In genomic region chr2:11602506-11603489, GRCm38 (mm10) we compare ENCODE assay signal across 8 mouse cellular contexts. TPM values are rescaled to one million over a fixed set of nuclear protein-coding genes. Genes with fewer than 3 reads are reported as not detected.
DNase-seq lines count a peak whose midpoint lies in the region; ATAC-seq lines count a peak whose summit lies in the region.

No protein-coding gene starts in this region.

- H3K9me3 ChIP-seq in hindbrain, embryonic 11.5 days (ENCODE audit: control insufficient read depth, low read length): no peaks in the 10 kb centered on the region

- peak overlapping the region; percentile 69 for H3K4me2 ChIP-seq in hindbrain, embryonic 11.5 days (replicated peaks; ENCODE audit: low read depth, low read length)

- peak overlapping the region; percentile 61; the same call in 1 of the 2 replicates for H3K27ac ChIP-seq in hindbrain, embryonic 11.5 days (ENCODE audit: low read depth, low read length)

- peak overlapping the region; percentile 97 for H3K9ac ChIP-seq in hindbrain, embryonic 11.5 days (ENCODE audit: low read depth, low read length)

- 1% methylated on average over 68 of the region's 78 CpGs for WGBS in hindbrain, embryonic 11.5 days

- no peaks in the 10 kb centered on the region for H3K27me3 ChIP-seq in hindbrain, embryonic 11.5 days (ENCODE audit: control insufficient read depth, insufficient read depth, low read length)

- H3K4me3 ChIP-seq in hindbrain, embryonic 11.5 days (ENCODE audit: low read depth, low read length): peak overlapping the region; percentile 92

- H3K36me3 ChIP-seq in hindbrain, embryonic 11.5 days (ENCODE audit: control insufficient read depth, insufficient read depth, low read length): peaks cover 4% of the 10 kb centered on the region; the same call in 1 of the 2 replicates

- peak; percentile 99 for ATAC-seq in hindbrain, embryonic 11.5 days (ENCODE audit: low FRiP score)

- peak; percentile 92 for DNase-seq in Muller cell, postnatal 12 days (ENCODE audit: inconsistent ontology term)
- DNase-seq in cerebellum, adult 9-11 months: peak; percentile 94
- peak; percentile 88 to 98 for DNase-seq in frontal cortex, adult 2 months (ENCODE audit: extremely low spot score in 1 of 2, low spot score in 1 of 2)
- peak; percentile 96 for DNase-seq in hindbrain, embryonic 11.5 days (ENCODE audit: low spot score)
- DNase-seq in layer of hippocampus, postnatal 10 days (ENCODE audit: low spot score in 2 of 2): peak; percentile 97 to 98
- peak; percentile 96 for DNase-seq in lung, postnatal 10 days
- peak; percentile 95 for DNase-seq in ovary, postnatal 36 days (ENCODE audit: low spot score)
- peak; percentile 98 for DNase-seq in thymus, postnatal 25 days

- H3K4me1 ChIP-seq in hindbrain, embryonic 11.5 days (replicated peaks; ENCODE audit: control insufficient read depth, insufficient read depth, low read length): no peaks in the 10 kb centered on the region

RNA-seq across cellular contexts. Expression of gene Rbm17, which starts 1.2 kb away (rescaled TPM):
- 103 and 109 TPM in 2 replicates for polyA plus RNA-seq in frontal cortex, adult 2 months (2012; rRNA removed)
- 178 and 191 TPM in 2 replicates for polyA plus RNA-seq in hindbrain, embryonic 11.5 days (2014; fragmentation: Nextera tagmentation; extraction: Ambion mirVana)
- 100 to 1,000 TPM; 103 to 106 TPM for total RNA-seq in layer of hippocampus, postnatal 10 days (2021)

RNA-seq across cellular contexts. Expression of gene Gm17490, which starts 23.3 kb away (rescaled TPM):
- polyA plus RNA-seq in frontal cortex, adult 2 months (2012; rRNA removed): not detected in 2 replicates
- polyA plus RNA-seq in hindbrain, embryonic 11.5 days (2014; fragmentation: Nextera tagmentation; extraction: Ambion mirVana): not detected in 2 replicates
- not detected for total RNA-seq in layer of hippocampus, postnatal 10 days (2021)

RNA-seq across cellular contexts. Expression of gene Il2ra, which starts 39.8 kb away (rescaled TPM):
- polyA plus RNA-seq in frontal cortex, adult 2 months (2012; rRNA removed): 0.20 and 0.25 TPM in 2 replicates
- polyA plus RNA-seq in hindbrain, embryonic 11.5 days (2014; fragmentation: Nextera tagmentation; extraction: Ambion mirVana): not detected in 2 replicates
- not detected for total RNA-seq in layer of hippocampus, postnatal 10 days (2021)

RNA-seq across cellular contexts. Expression of gene Pfkfb3, which starts 48.9 kb away (rescaled TPM):
- polyA plus RNA-seq in frontal cortex, adult 2 months (2012; rRNA removed): 20.1 and 21.5 TPM in 2 replicates
- polyA plus RNA-seq in hindbrain, embryonic 11.5 days (2014; fragmentation: Nextera tagmentation; extraction: Ambion mirVana): 16.8 and 19.3 TPM in 2 replicates
- total RNA-seq in layer of hippocampus, postnatal 10 days (2021): 10 to 100 TPM; 41.1 to 45.4 TPM

Comparison
In these comparisons a context has a peak if more than half of its experiments do, and no peak if none do; other contexts are left out.
1. Peak in every context shown above with its lines: DNase-seq, ATAC-seq, H3K4me3 ChIP-seq and H3K27ac ChIP-seq.